Mouse (Mus musculus) midbrain, embryonic 16.5 days (tissue): Measurements from ENCODE around the gene Dram1. TPM values are rescaled to one million over a fixed set of nuclear protein-coding genes. Genes with fewer than 3 reads are reported as not detected.
A peak's percentile ranks its signal among the peaks of the same experiment; 100 is the strongest.

Experiments
- ATAC-seq: fragments of 200-750 bp; cut with Nextera tagmentation; 2 replicates; pipeline ENCODE4 v1.8.0; 2017; ENCODE audit warnings: moderate TSS enrichment
- H3K27ac ChIP-seq: fragments of 300-500 bp; sonication (generic); 2 replicates; pipeline ENCODE4 v1.5.1; 2014; ENCODE audit warnings: mild to moderate bottlenecking, low read length, mixed read lengths
- H3K27me3 ChIP-seq: fragments of 300-500 bp; sonication (generic); 2 replicates; pipeline ENCODE4 v1.6.1; 2014; ENCODE audit warnings: low read depth, low read length, mixed read lengths; ENCODE audit not compliant: control insufficient read depth, insufficient read depth
- H3K36me3 ChIP-seq: fragments of 300-500 bp; sonication (generic); 2 replicates; pipeline ENCODE4 v1.6.1; 2014; ENCODE audit warnings: mild to moderate bottlenecking, low read length, moderate library complexity, mixed read lengths; ENCODE audit not compliant: control insufficient read depth, insufficient read depth
- H3K4me1 ChIP-seq: fragments of 300-500 bp; sonication (generic); 2 replicates; pipeline ENCODE4 v1.6.1; 2014; ENCODE audit warnings: mild to moderate bottlenecking, low read length, mixed read lengths; ENCODE audit not compliant: control insufficient read depth, insufficient read depth
- H3K4me2 ChIP-seq: fragments of 300-500 bp; sonication (generic); 2 replicates; pipeline ENCODE4 v1.6.1; 2014; ENCODE audit warnings: mild to moderate bottlenecking, low read length, mixed read lengths
- H3K4me3 ChIP-seq: fragments of 300-500 bp; sonication (generic); 2 replicates; pipeline ENCODE4 v1.5.1; 2014; ENCODE audit warnings: low read depth, mild to moderate bottlenecking, low read length, moderate library complexity, mixed read lengths
- H3K9ac ChIP-seq: fragments of 300-500 bp; sonication (generic); 2 replicates; pipeline ENCODE4 v1.6.1; 2014; ENCODE audit warnings: low read depth, low read length, mixed read lengths
- H3K9me3 ChIP-seq: fragments of 300-500 bp; sonication (generic); replicated peaks from 2 replicates; pipeline ENCODE4 v1.6.1; 2014; ENCODE audit warnings: mild to moderate bottlenecking, low read length, mixed read lengths; ENCODE audit not compliant: control insufficient read depth, poor library complexity, severe bottlenecking
- WGBS: fragments of 180-500 bp; shearing (Covaris S2); extraction: QIAGEN DNeasy Blood & Tissue Kit; methylation state at CpG from one replicate; pipeline ENCODE4 v1.1.7; 2014; 5-methylcytosine and 5-hydroxymethylcytosine counted together
- polyA plus RNA-seq: library from polyadenylated mRNA; unstranded; fragments of >200 nt; fragmentation: Nextera tagmentation; extraction: Ambion mirVana; gene quantifications from 2 replicates; pipeline ENCODE4 v1.2.1, GENCODE M21; 2015

The Dram1 gene
- 0.57 and 0.80 TPM in 2 replicates for polyA plus RNA-seq

DNA sequence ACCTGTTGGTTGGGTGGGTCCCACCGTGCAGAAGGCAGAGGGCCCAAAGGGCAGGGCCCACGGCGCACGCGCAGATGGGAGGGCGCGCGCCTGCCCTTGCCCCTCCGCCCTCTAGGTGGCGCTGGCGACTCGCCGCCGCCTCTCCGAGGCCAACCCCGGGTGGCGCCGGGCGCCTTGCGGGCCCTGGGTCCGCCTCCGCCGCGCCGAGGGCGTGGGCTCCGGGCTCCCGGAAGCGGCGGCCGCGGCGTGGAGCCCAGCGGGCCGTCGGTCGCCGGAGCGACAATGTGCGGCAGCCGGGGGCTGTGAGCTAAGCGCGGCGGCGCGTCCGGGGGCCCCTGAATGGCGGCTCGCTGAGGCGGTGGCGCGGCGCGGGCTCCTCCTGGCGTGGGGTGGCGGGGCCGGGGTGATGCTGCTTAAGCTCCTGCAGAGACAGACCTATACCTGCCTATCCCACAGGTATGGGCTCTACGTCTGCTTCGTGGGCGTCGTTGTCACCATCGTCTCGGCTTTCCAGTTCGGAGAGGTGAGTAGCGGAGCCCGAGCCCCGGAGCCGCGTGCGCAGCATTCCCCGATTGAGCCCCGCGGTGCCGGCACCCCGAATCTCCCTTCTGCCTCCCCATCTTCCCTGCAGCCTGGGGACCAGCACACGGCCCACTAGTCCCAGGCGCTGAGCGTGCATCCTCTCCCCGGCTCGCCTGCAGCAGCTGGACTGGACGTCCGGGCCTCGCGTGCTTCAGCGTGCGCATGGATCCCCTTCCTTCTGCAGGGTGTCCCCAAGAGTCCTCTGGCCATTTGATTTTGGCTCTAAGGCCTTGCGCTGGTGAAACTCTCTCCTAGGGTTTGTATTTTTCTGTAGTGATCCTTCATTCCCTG lies at the start of gene Dram1, which contains the start of gene Gnptab:
Gene Dram1, minus strand, starts transcription at position 68 of the 873 bp plus-strand sequence.
Gene Gnptab, plus strand, starts transcription at position 120 of the 873 bp plus-strand sequence.
- Histone ChIP-seq H3K36me3 (no peaks in the 10 kb centered on the region), H3K9ac (peak within 1 kb of the TSS; percentile 92), H3K27ac (peak within 1 kb of the TSS; percentile 81), H3K4me2 (peak within 1 kb of the TSS; percentile 93), H3K4me1 (peaks cover 23% of the 10 kb centered on the region), H3K27me3 (no peaks in the 10 kb centered on the region), H3K4me3 (peak within 1 kb of the TSS; percentile 89), H3K9me3 (no peaks in the 10 kb centered on the region)
- peak; percentile 89 for ATAC-seq
- 0% methylated on average over 43 of the region's 87 CpGs for WGBS

- ATAC-seq: no peak
- 92% methylated on average over 6 of the region's 6 CpGs for WGBS
- no peak overlapping the region for H3K27ac ChIP-seq
Observed at GRCm38 (mm10) chr10:88427998-88428397, 49.1 kb upstream of the Dram1 start.

DNA sequence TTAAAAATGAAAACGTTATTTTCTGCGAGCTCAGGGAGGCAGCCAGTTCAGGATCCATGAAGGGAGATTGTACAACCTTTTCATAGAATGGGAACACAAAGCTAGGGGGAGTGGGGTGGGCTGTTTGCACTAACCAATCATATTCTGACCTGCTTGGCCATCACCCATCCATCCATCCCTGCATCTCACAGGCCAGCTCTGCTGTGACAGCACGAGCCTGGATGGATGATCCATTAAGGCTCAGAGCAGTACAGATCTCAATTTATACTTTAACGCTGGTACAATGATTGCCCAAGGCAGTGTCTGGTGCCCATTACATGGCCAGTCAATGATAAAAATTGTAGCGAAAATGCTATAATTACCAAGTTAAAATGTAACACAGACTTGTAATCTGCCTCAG lies 48.0 kb upstream of the Dram1 start:
- peak; percentile 31; the same call in 1 of the 2 replicates for ATAC-seq
- Histone ChIP-seq H3K27me3 (no peaks in the 10 kb centered on the region), H3K36me3 (peaks cover 33% of the 10 kb centered on the region), H3K27ac (no peak overlapping the region), H3K9ac (no peak overlapping the region), H3K4me2 (no peak overlapping the region), H3K4me1 (no peaks in the 10 kb centered on the region), H3K9me3 (no peaks in the 10 kb centered on the region), H3K4me3 (no peak overlapping the region)
- WGBS: 56% methylated on average over 5 of the region's 5 CpGs

More at GRCm38 (mm10) chr10:88427998-88428397, 49.1 kb upstream of the Dram1 start:
- H3K36me3 ChIP-seq: peaks cover 33% of the 10 kb centered on the region
- H3K9ac ChIP-seq: no peak overlapping the region
- H3K4me1 ChIP-seq: no peaks in the 10 kb centered on the region
- H3K27me3 ChIP-seq: no peaks in the 10 kb centered on the region
- H3K9me3 ChIP-seq: no peaks in the 10 kb centered on the region
- H3K4me2 ChIP-seq: no peak overlapping the region
- no peak overlapping the region for H3K4me3 ChIP-seq

DNA sequence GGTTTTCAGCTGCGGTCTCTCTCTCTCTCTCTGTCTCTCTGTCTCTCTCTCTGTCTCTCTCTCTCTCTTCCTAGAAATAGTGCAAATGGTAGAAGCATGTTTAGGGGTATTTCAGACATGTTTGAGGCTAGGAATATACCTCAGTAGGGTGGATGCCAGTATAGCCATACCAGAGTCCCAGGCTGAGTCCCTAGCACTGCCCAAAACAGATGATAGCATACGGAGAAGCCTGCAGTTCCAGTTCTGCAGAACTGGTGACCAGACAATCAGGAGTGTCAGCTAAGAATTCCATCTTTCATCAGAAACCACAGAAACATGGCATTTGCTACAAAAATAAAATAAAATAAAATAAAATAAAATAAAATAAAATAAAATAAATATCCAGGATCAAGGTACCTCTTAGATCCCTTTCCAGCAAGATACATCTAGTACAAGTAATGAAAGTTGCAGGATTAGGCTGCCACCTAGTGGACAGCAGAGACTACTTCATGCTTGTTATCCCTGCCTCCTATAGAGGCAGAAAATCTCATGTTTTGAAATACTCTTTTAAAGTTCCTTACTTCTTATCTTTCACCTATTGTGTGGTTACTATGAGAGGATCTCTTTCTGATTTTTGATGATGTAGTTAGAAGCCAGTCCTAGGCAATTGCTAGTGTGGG lies 47.4 kb upstream of the Dram1 start:
- peak; percentile 91 for ATAC-seq
- Histone ChIP-seq H3K4me3 (no peak overlapping the region), H3K9ac (no peak overlapping the region), H3K36me3 (peaks cover 27% of the 10 kb centered on the region), H3K27me3 (no peaks in the 10 kb centered on the region), H3K27ac (no peak overlapping the region), H3K9me3 (no peaks in the 10 kb centered on the region), H3K4me1 (no peaks in the 10 kb centered on the region), H3K4me2 (no peak overlapping the region)
- 94% methylated on average over 2 of the region's 2 CpGs for WGBS

- 96% methylated on average over 19 of the region's 19 CpGs for WGBS
- no peak overlapping the region for H3K4me3 ChIP-seq
- no peak overlapping the region for H3K4me2 ChIP-seq
- H3K9ac ChIP-seq: no peak overlapping the region
- no peak for ATAC-seq
- no peaks in the 10 kb centered on the region for H3K4me1 ChIP-seq
- H3K9me3 ChIP-seq: no peaks in the 10 kb centered on the region
- no peak overlapping the region for H3K27ac ChIP-seq
- H3K27me3 ChIP-seq: no peaks in the 10 kb centered on the region
- H3K36me3 ChIP-seq: 0 out of 2 replicates have a peak, but pooled peaks cover 6% of the 10 kb centered on the region
Observed at GRCm38 (mm10) chr10:88420655-88421435, 42.0 kb upstream of the Dram1 start.

DNA sequence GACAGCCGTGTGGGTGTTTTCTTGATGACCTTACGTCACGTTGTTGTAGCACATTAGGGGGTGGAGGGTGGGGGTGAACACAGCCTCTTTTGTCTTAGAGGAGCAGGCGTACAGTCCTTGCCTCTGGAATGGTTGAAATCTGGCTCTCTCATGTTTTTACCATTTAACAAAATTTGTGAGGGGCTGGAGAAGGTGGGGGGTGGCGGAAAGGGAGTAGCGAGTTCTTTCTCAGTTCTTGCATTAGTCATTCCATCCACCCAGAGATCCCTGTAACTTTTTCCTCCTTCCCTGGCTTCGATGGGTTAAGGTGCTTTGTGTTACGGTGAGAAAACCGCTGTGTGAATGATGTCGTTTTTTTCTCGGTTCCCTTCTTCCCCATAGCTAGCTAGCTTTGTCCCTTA lies 41.3 kb upstream of the Dram1 start:
- Histone ChIP-seq H3K27me3 (no peaks in the 10 kb centered on the region), H3K4me3 (no peak overlapping the region), H3K9ac (no peak overlapping the region), H3K27ac (no peak overlapping the region), H3K9me3 (no peaks in the 10 kb centered on the region), H3K4me1 (no peaks in the 10 kb centered on the region), H3K4me2 (no peak overlapping the region), H3K36me3 (peaks cover 11% of the 10 kb centered on the region)
- ATAC-seq: no peak
- WGBS: 84% methylated on average over 11 of the region's 11 CpGs

GRCm38 (mm10) chr10:88417686-88418085 lies 38.8 kb upstream of the Dram1 start:
- H3K36me3 ChIP-seq: peaks cover 13% of the 10 kb centered on the region
- H3K27me3 ChIP-seq: no peaks in the 10 kb centered on the region
- H3K9me3 ChIP-seq: no peaks in the 10 kb centered on the region
- no peak overlapping the region for H3K4me2 ChIP-seq
- H3K4me1 ChIP-seq: no peaks in the 10 kb centered on the region
- H3K4me3 ChIP-seq: no peak overlapping the region
- WGBS: 90% methylated on average over 5 of the region's 5 CpGs
- no peak for ATAC-seq
- H3K9ac ChIP-seq: no peak overlapping the region
- no peak overlapping the region for H3K27ac ChIP-seq

GRCm38 (mm10) chr10:88412290-88412995 lies 33.6 kb upstream of the Dram1 start:
- Histone ChIP-seq H3K27me3 (no peaks in the 10 kb centered on the region), H3K4me3 (no peak overlapping the region), H3K9me3 (no peaks in the 10 kb centered on the region), H3K4me1 (no peaks in the 10 kb centered on the region), H3K9ac (no peak overlapping the region), H3K4me2 (no peak overlapping the region), H3K36me3 (peaks cover 9% of the 10 kb centered on the region), H3K27ac (no peak overlapping the region)
- ATAC-seq: no peak
- WGBS: 60% methylated on average over 17 of the region's 17 CpGs
